Mouse (Mus musculus): ENCODE measurements around the gene Trnp1.

GRCm38 (mm10) chr4:133506573-133506972 lies 8.2 kb upstream of the Trnp1 start:
- TF ChIP-seq CTCF (IDR thresholded peaks at IDR 0.05; ENCODE audit: low read depth, low read length) (no peak), POLR2A (IDR thresholded peaks at IDR 0.05; ENCODE audit: extremely low read depth, insufficient read depth, low read length) (no peak)

Data from liver, adult 2 months (tissue).